Mouse (Mus musculus) small intestine, adult 2 months (tissue): Measurements from ENCODE around the gene Aff3.

Experiments
- CTCF ChIP-seq: fragments of 200-500 bp; IDR thresholded peaks from 2 replicates; pipeline ENCODE4 v1.5.1; 2012; ENCODE audit warnings: low read depth, mild to moderate bottlenecking, control low read depth, inconsistent platforms, low read length, moderate library complexity, mixed read lengths; ENCODE audit not compliant: insufficient replicate concordance, insufficient read length; ENCODE audit errors: extremely low read depth
- POLR2A ChIP-seq: fragments of 200-500 bp; IDR thresholded peaks from 2 replicates; pipeline ENCODE4 v1.6.1; 2012; ENCODE audit warnings: low read depth, mild to moderate bottlenecking, control low read depth, inconsistent platforms, low read length, moderate library complexity

DNA sequence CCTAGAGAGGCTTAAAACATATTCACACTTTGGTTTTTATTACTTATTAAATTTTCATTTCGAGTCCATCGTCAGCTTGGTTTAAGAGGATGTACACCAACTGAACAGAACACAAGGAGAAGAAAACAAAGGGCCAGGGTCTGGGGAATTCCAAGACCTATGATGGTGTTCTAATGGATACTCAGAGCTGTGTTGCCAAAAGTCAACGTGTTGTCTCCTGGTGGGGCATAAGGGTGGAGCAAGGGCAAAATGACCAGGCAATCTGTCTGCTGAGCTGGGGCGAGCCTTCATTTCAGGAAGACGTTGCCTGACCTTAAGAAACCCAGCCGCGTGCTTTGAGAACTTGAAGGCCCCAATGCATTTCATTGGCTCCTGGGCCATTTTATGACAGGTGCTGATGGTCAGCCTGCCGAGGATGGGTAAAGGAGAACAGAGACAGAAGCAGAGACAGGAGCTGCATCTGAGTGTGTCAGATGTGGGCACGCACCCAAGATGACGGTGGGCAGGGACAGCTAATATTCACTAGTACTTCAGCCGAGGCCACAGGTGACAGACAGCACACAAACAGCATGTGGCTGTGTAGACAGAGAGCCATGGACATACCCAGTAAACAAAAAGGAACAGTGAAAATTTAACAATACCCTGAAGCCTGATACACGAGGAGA, 371.0 kb downstream of the Aff3 start:
- no peak for TF ChIP-seq POLR2A
- TF ChIP-seq CTCF, result no peak
